Mouse (Mus musculus): ENCODE measurements around the gene Card19.

- TF ChIP-seq GATA1 (IDR thresholded peaks at IDR 0.05; ENCODE audit: borderline replicate concordance, low read length) (no peak), FLI1 (IDR thresholded peaks at IDR 0.05; ENCODE audit: low read length) (no peak)
These were observed 48.8 kb downstream of the Card19 start for GRCm38 (mm10) chr13:49167081-49167480.

Data from megakaryocyte, embryonic 14.5 days (primary cell).